ENCODE assay signal across 1 mouse cellular context in genomic region chr4:58286368-58287090, GRCm38 (mm10).
TF ChIP-seq lines count a peak whose summit lies in the region.

No protein-coding gene starts in this region.

TF ChIP-seq in C2C12, 6 proteins besides CTCF, POLR2A, EP300 and RAD21 (continued from another document):
- TF ChIP-seq USF1 (IDR thresholded peaks at IDR 0.05; ENCODE audit: low read depth), result no peak
